Mouse (Mus musculus) neural tube, embryonic 15.5 days (tissue): ENCODE results near the gene Gvin1. TPM values are rescaled to one million over a fixed set of nuclear protein-coding genes. Genes with fewer than 3 reads are reported as not detected.
"Not testable (repeated sequence)": the region's sequence is repeated elsewhere in the genome, so short reads cannot be mapped to it uniquely, and the experiment has no call there.

Experiments
- ATAC-seq: fragments of 200-750 bp; cut with Nextera tagmentation; 2 replicates; pipeline ENCODE4 v1.8.0; 2017; ENCODE audit warnings: mild to moderate bottlenecking, moderate TSS enrichment, moderate library complexity; ENCODE audit not compliant: low FRiP score
- H3K27ac ChIP-seq: fragments of 300-500 bp; sonication (generic); replicated peaks from 2 replicates; pipeline ENCODE4 v1.5.1; 2015; ENCODE audit warnings: mild to moderate bottlenecking, inconsistent platforms
- H3K27me3 ChIP-seq: fragments of 300-500 bp; sonication (generic); replicated peaks from 2 replicates; pipeline ENCODE4 v1.6.1; 2015; ENCODE audit warnings: inconsistent platforms
- H3K36me3 ChIP-seq: fragments of 300-500 bp; sonication (generic); 2 replicates; pipeline ENCODE4 v1.6.1; 2015; ENCODE audit warnings: inconsistent platforms
- H3K4me1 ChIP-seq: fragments of 300-500 bp; sonication (generic); 2 replicates; pipeline ENCODE4 v1.6.1; 2015; ENCODE audit warnings: inconsistent platforms
- H3K4me2 ChIP-seq: fragments of 300-500 bp; sonication (generic); 2 replicates; pipeline ENCODE4 v1.6.1; 2015; ENCODE audit warnings: inconsistent platforms, mild to moderate bottlenecking, moderate library complexity
- H3K4me3 ChIP-seq: fragments of 300-500 bp; sonication (generic); replicated peaks from 2 replicates; pipeline ENCODE4 v1.5.1; 2015; ENCODE audit warnings: mild to moderate bottlenecking, inconsistent platforms
- H3K9ac ChIP-seq: fragments of 300-500 bp; sonication (generic); replicated peaks from 2 replicates; pipeline ENCODE4 v1.6.1; 2015; ENCODE audit warnings: mild to moderate bottlenecking, inconsistent platforms
- H3K9me3 ChIP-seq: fragments of 300-500 bp; sonication (generic); replicated peaks from 2 replicates; pipeline ENCODE4 v1.6.1; 2016; ENCODE audit warnings: inconsistent platforms
- WGBS: fragments of 180-500 bp; shearing (Covaris S2); methylation state at CpG from one replicate; pipeline ENCODE4 v1.1.7; 2015; ENCODE audit warnings: mixed read lengths; 5-methylcytosine and 5-hydroxymethylcytosine counted together
- polyA plus RNA-seq: library from polyadenylated mRNA; unstranded; fragments of >200 nt; fragmentation: Nextera tagmentation; extraction: Ambion mirVana; gene quantifications from 2 replicates; pipeline ENCODE4 v1.2.1, GENCODE M21; 2015

Gvin1 gene
- polyA plus RNA-seq, 1 experiment from 2014 or later, result 0.19 TPM

DNA sequence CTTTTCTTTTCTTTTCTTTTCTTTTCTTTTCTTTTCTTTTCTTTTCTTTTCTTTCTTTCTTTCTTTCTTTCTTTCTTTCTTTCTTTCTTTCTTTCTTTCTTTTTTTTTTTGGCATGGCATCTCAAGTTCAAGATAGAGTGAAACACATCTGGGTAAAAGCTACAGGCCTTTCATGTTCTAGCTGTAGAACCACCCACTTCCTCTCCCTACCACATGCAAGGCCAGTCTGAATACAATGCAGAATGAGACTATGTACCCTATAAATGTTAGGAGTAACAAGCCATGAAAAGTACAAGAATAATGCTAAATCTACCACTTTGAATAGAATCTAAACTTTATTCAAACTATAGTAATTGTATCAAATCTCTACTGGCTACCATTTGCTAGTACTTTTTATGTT, 38.1 kb downstream of the Gvin1 start:
- H3K4me2 ChIP-seq, H3K27ac ChIP-seq, H3K27me3 ChIP-seq, H3K36me3 ChIP-seq, H3K4me3 ChIP-seq, ATAC-seq, H3K4me1 ChIP-seq, H3K9ac ChIP-seq, H3K9me3 ChIP-seq: not testable (repeated sequence)

DNA sequence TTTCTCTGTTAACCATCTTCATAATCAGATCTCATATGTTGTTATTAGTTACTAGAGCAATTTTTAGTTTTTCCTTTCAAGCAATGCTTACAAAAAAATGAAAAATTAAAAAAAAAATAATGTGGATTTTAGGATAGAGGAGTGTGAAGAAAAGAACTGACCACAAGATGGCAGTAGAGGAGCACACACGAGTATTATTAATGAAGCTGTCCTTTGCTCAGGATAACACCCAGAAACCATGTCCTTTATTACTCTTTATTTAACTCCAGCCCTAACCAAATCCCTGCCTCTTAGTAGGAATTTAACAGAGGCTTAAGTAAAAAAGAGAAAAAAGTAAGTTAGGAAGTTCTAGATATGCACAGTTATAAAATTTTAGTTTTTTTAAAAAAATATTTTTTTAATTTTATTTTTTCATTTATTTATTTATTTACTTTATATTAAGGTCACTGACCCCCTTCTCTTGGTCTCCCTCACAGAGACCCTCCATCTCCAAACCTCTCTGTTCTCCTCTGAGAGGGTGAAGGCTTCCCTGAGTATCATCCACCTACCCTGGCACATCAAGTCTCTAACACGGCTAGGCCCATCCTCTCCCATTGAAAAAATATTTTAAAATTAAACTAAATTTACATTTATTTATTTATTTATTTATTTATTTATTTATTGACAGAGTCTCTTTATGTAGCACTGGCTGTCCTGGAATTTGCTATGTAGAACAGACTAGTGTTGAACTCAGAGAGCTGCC, 69.9 kb downstream of the Gvin1 start:
- not testable (repeated sequence) for ATAC-seq, H3K4me3 ChIP-seq, H3K9ac ChIP-seq, H3K4me1 ChIP-seq, H3K36me3 ChIP-seq, H3K9me3 ChIP-seq, H3K4me2 ChIP-seq, H3K27me3 ChIP-seq, H3K27ac ChIP-seq
- WGBS, result 100% methylated on average over 1 of the region's 2 CpGs

DNA sequence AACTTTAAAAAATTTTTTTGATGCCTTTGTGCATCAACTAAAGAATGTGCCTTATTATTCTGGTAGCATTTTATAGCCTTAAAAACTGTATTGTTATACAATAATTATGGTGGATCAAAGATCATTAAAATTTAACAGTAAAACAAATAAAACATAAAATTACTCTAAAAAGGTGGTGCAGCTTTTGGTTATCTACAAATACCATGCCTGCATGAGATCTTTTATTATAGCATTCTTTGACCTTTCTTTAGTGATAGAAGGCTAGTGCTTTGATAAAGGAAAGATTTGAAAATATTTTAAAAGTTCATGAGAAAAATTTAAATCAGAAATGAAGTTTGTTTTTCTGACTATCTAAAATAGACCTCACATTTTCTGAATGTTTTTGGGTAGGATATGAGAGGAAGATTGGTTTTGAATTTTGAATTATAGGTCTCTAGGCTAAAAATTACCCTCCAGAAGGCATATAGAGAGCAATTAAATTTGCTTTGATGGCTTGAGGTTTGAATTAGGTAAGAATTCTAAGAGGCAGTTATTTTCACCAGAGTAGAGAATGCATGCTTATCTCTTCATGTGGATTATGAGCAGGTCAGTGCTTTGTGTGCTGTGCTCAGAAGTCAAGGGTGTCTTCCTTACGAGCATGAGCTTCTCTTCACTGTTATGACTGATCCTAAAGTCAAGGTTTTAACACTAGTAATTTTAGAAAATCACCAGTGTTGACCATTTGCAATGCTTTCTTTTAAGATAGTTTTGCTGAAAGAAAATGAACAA, 73.8 kb downstream of the Gvin1 start:
- not testable (repeated sequence) for H3K9me3 ChIP-seq, H3K27me3 ChIP-seq, H3K36me3 ChIP-seq, H3K4me3 ChIP-seq, H3K4me1 ChIP-seq, ATAC-seq, H3K4me2 ChIP-seq, H3K9ac ChIP-seq, H3K27ac ChIP-seq
- no CpG with 5 or more reads among the region's 1 CpGs for WGBS

DNA sequence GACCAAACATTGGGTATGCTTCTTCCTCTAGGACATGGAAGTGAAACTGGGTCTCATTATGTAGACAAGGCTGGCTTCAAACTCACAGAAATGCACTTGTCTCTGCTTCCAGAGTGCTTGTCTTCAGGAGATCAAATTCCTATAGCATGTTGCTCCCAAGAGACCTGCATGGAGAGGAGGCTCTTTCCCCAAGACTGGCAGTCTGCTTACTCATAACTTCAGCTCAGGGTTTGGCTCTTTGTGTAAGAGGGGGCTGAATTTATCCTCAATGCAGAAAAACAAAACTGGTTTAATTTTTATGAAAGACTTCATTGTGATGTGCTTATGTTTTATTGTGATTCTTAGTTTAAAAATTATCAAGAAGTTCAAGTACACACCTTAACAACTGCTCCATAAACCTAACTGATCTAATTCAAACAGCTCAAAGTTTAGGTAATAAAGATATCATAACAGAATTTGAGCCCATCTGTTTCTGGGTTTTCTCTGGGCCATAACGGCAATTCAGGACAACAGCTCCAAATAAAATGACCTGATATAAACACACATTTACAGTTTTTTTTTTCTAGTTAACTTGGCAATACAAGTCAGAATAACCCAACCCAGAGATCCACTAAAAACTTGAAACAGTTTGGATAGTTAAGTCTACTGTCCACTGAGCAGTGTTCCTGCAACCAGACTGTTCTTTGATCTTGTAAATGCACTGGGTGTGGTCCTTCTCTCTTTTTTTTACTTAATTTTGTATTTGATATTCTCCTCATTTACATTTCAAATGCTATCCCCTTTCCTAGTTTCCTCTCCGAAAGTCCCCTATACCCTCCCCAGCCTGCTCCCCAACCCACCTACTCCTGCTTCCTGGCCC, 97.8 kb downstream of the Gvin1 start:
- not testable (repeated sequence) for H3K4me1 ChIP-seq, H3K4me3 ChIP-seq, H3K27me3 ChIP-seq, ATAC-seq, H3K36me3 ChIP-seq, H3K9me3 ChIP-seq, H3K27ac ChIP-seq, H3K4me2 ChIP-seq, H3K9ac ChIP-seq
- no CpG with 5 or more reads among the region's 2 CpGs for WGBS
